Mouse (Mus musculus) liver, adult 10 weeks (tissue): ENCODE data around the gene Lcn4. TPM values are rescaled to one million over a fixed set of nuclear protein-coding genes. Genes with fewer than 3 reads are reported as not detected.

ENCODE experiments used
- polyA plus RNA-seq: library from polyadenylated mRNA; stranded (reverse); fragments of 350-450 nt; fragmentation: Illumina TruSeq; extraction: RNeasy Lipid Tissue Mini Kit (QIAGEN cat#74804); gene quantifications from one replicate; pipeline ENCODE4 v1.2.3, GENCODE M21; 2014; ENCODE audit warnings: low read depth, low replicate concordance

Lcn4 gene
- polyA plus RNA-seq, result not detected

DNA sequence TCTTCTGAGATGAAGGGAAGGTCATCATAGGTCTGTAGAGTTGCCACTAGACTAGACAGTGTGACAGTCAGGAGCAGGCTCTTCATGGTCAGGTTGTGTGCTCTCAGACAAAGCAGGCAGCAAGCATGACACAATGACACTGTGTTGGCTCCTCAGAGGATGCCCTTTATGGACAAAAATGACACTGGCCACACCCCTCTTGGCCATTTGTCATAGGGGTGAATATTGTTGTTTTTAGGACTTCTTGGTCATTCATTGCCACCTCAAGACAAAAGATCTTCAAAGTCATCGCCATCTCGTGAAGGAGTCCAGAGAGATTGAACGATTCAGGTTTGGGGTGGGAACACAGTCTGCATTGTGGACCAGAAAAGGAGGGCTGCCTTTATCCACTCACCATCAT, at the start of gene Lcn4:
TSS of gene Lcn4 (minus strand) at position 101 of the 400 bp plus-strand sequence.

DNA sequence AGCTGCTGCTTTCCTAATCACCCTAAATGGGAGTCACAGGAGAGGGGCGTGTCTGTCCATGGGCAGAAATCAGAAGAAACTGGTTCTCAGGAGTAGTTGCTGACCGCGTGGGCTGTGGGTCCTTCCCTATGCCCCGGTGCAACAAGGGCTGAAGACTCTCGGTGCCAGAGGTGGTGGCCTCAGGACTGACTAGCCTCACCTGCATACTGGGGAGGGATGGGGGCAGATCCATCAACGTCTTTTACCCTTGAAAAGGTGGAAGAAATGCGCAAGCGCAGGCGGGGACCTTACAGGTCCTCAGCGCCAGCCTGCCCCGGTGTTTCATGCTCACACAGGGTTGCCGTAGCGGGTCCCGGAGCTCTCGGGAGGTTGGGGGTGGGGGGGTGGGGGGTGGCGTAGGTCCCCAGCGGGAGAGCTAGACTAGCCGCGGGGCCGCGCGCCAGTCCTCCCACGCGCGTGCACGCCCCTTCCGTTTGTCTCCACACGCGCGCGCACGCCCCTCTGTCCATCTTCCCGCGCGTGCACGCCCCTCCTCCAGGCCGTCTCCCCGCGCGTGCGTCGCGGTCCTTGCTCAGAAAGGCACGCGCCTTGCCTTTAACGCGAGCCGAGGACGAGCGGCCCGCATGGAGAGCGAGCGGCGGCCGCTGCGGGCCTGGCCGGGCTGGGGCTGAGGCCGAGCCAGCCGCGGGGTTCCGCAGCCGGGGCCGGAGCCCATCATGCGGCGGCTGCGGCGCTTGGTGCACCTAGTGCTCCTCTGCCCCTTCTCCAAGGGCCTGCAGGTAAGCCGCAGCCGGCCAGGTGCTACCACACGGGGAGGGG, 43.0 kb downstream of the Lcn4 start, which contains the start of gene Fam69b:
TSS of gene Fam69b (plus strand) at position 537 of the 819 bp plus-strand sequence.

Other genes starting within 250 kb of the Lcn4 start
- 49.1 TPM for gene Sec16a, start 226.1 kb downstream of the Lcn4 start, polyA plus RNA-seq
- gene Notch1, start 154.6 kb downstream of the Lcn4 start, polyA plus RNA-seq, result 1.0 TPM
- gene Egfl7, start 91.3 kb downstream of the Lcn4 start, polyA plus RNA-seq, result 12.2 TPM
- not detected for gene Gm20532, start 84.6 kb downstream of the Lcn4 start, polyA plus RNA-seq
- 29.5 TPM for gene Agpat2, start 66.9 kb downstream of the Lcn4 start, polyA plus RNA-seq
- not detected for gene Fam69b, start 42.8 kb downstream of the Lcn4 start, polyA plus RNA-seq
- not detected for gene Abo, start 193.7 kb upstream of the Lcn4 start, polyA plus RNA-seq
- 4.9 TPM for gene Surf6, start 231.6 kb upstream of the Lcn4 start, polyA plus RNA-seq
- gene Med22, start 239.4 kb upstream of the Lcn4 start, polyA plus RNA-seq, result 5.5 TPM
- 61.9 TPM for gene Rpl7a, start 239.5 kb upstream of the Lcn4 start, polyA plus RNA-seq
- 8.2 TPM for gene Surf2, start 245.1 kb upstream of the Lcn4 start, polyA plus RNA-seq
- 36.3 TPM for gene Surf1, start 245.2 kb upstream of the Lcn4 start, polyA plus RNA-seq